Mouse (Mus musculus) macrophage (primary cell): ENCODE data around the gene Olfr654. TPM values are rescaled to one million over a fixed set of nuclear protein-coding genes. Genes with fewer than 3 reads are reported as not detected.

Source experiments
- polyA plus RNA-seq: library from polyadenylated mRNA; stranded (reverse); fragments of 250-400 nt; gene quantifications from 3 replicates; pipeline ENCODE4 v1.2.4, GENCODE M21; 2018; ENCODE audit warnings: inconsistent platforms

Olfr654 gene
- polyA plus RNA-seq, 1 experiment from 2014 or later = not detected

Other genes starting within 250 kb of the Olfr654 start
- 23.2 to 52.7 TPM (median 27.6 TPM) in 3 replicates for gene Trim12c, start 233.7 kb upstream of the Olfr654 start, polyA plus RNA-seq
- gene Trim30b, start 217.1 kb upstream of the Olfr654 start, polyA plus RNA-seq = 1.1 to 4.5 TPM (median 1.8 TPM) in 3 replicates
- gene Trim30c, start 186.2 kb upstream of the Olfr654 start, polyA plus RNA-seq = 8.9 to 43.2 TPM (median 17.1 TPM) in 3 replicates
- gene Trim30a, start 121.8 kb upstream of the Olfr654 start, polyA plus RNA-seq = 101 to 215 TPM (median 103 TPM) in 3 replicates
- gene Trim30d, start 79.2 kb upstream of the Olfr654 start, polyA plus RNA-seq = 39.9 to 81.2 TPM (median 40.8 TPM) in 3 replicates
- gene Olfr651, start 36.9 kb upstream of the Olfr654 start, polyA plus RNA-seq = not detected in 3 replicates
- gene Olfr652, start 26.1 kb upstream of the Olfr654 start, polyA plus RNA-seq = not detected in 3 replicates
- gene Olfr653, start 9.7 kb upstream of the Olfr654 start, polyA plus RNA-seq = not detected in 3 replicates
- not detected in 3 replicates for gene Olfr655, start 14.8 kb downstream of the Olfr654 start, polyA plus RNA-seq
- not detected in 3 replicates for gene Olfr656, start 26.9 kb downstream of the Olfr654 start, polyA plus RNA-seq
- gene Olfr657, start 37.8 kb downstream of the Olfr654 start, polyA plus RNA-seq = not detected in 3 replicates
- 0.07 TPM in 1 of 3 replicates, not detected in the others for gene Olfr658, start 60.3 kb downstream of the Olfr654 start, polyA plus RNA-seq
- not detected in 3 replicates for gene Olfr659, start 79.7 kb downstream of the Olfr654 start, polyA plus RNA-seq
- gene Olfr661, start 99.5 kb downstream of the Olfr654 start, polyA plus RNA-seq = not detected in 3 replicates
- not detected in 3 replicates for gene Usp17le, start 190.4 kb downstream of the Olfr654 start, polyA plus RNA-seq